Mouse (Mus musculus) CH12.LX (cell line): Measurements from ENCODE around the gene Rnaseh2c. TPM values are rescaled to one million over a fixed set of nuclear protein-coding genes. Genes with fewer than 3 reads are reported as not detected.

Experiments
- DNase-seq: peaks from one replicate; pipeline ENCODE4 v3.0.0-alpha.2; 2013; ENCODE audit errors: extremely low read depth
- H3K27ac ChIP-seq: 2 replicates; pipeline ENCODE4 v1.5.1; 2012; ENCODE audit warnings: low read depth, mild to moderate bottlenecking, control low read depth, moderate library complexity; ENCODE audit not compliant: insufficient read depth
- H3K27me3 ChIP-seq: replicated peaks from 2 replicates; pipeline ENCODE3; 2012; ENCODE audit warnings: inconsistent platforms
- H3K36me3 ChIP-seq, 2 experiments: replicated peaks in 1 of 2; 2 replicates each; pipeline versions ENCODE3 to v1.6.1; 2012; ENCODE audit warnings: inconsistent platforms in 1 of 2, low read length in 1 of 2, mild to moderate bottlenecking in 1 of 2, mixed read lengths in 1 of 2, moderate library complexity in 1 of 2; ENCODE audit not compliant: control insufficient read depth in 1 of 2, insufficient read depth in 1 of 2
- H3K4me1 ChIP-seq, 2 experiments: 2 replicates each; pipeline ENCODE4 v1.6.1; 2012; ENCODE audit warnings: inconsistent platforms in 1 of 2, moderate library complexity in 1 of 2; ENCODE audit not compliant: insufficient read depth in 2 of 2, control insufficient read depth in 1 of 2
- H3K4me2 ChIP-seq: 2 replicates; pipeline ENCODE4 v1.6.1; 2012; ENCODE audit warnings: low read depth, mild to moderate bottlenecking, control low read depth; ENCODE audit not compliant: poor library complexity, insufficient read depth, severe bottlenecking
- H3K4me3 ChIP-seq, 3 experiments: fragments of 150-350 bp in 1 of 3; sonication (generic) in 1 of 3; replicated peaks in 1 of 3; 2 replicates each; pipeline versions ENCODE3 to v1.5.1; 2011 to 2012; ENCODE audit warnings: low read depth in 2 of 3, low read length in 2 of 3, mild to moderate bottlenecking in 2 of 3, moderate library complexity in 2 of 3, control low read depth in 1 of 3, improper control_type of control experiment in 1 of 3, inconsistent platforms in 1 of 3, mixed read lengths in 1 of 3; ENCODE audit not compliant: poor library complexity in 1 of 3
- H3K79me2 ChIP-seq: replicated peaks from 2 replicates; pipeline ENCODE4 v1.6.1; 2012; ENCODE audit warnings: mild to moderate bottlenecking, moderate library complexity; ENCODE audit not compliant: control insufficient read depth, poor library complexity, insufficient read depth, severe bottlenecking; ENCODE audit errors: extremely low read depth
- H3K9ac ChIP-seq: 2 replicates; pipeline ENCODE4 v1.6.1; 2012; ENCODE audit warnings: low read depth, mild to moderate bottlenecking, control low read depth, moderate library complexity; ENCODE audit not compliant: insufficient read depth
- H3K9me3 ChIP-seq: replicated peaks from 2 replicates; pipeline ENCODE3; 2012; ENCODE audit warnings: low read length, inconsistent platforms, mixed read lengths
- BHLHE40 ChIP-seq: IDR thresholded peaks from 2 replicates; pipeline ENCODE4 v1.6.1; 2011; ENCODE audit warnings: mild to moderate bottlenecking, low read depth, low read length, improper control_type of control experiment
- E2F4 ChIP-seq: IDR thresholded peaks from 2 replicates; pipeline ENCODE4 v1.6.1; 2011; ENCODE audit warnings: low read depth, low read length, improper control_type of control experiment; ENCODE audit not compliant: insufficient replicate concordance
- ELF1 ChIP-seq: IDR thresholded peaks from 2 replicates; pipeline ENCODE4 v1.6.1; 2014; ENCODE audit warnings: low read depth, mild to moderate bottlenecking, inconsistent platforms, low read length, improper control_type of control experiment
- ETS1 ChIP-seq: conservative IDR thresholded peaks from 2 replicates; pipeline ENCODE4 v1.6.1; 2012; ENCODE audit warnings: low read depth, mild to moderate bottlenecking, inconsistent platforms, low read length, improper control_type of control experiment, moderate library complexity
- IRF4 ChIP-seq: IDR thresholded peaks from 2 replicates; pipeline ENCODE4 v1.6.1; 2014; ENCODE audit warnings: low read depth, mild to moderate bottlenecking, inconsistent platforms, low read length, improper control_type of control experiment
- JUND ChIP-seq: conservative IDR thresholded peaks from 2 replicates; pipeline ENCODE4 v1.6.1; 2011; ENCODE audit warnings: low read depth, low read length, improper control_type of control experiment
- MAX ChIP-seq: IDR thresholded peaks from 2 replicates; pipeline ENCODE4 v1.6.1; 2011; ENCODE audit warnings: low read length, improper control_type of control experiment
- MYC ChIP-seq: IDR thresholded peaks from 2 replicates; pipeline ENCODE4 v1.6.1; 2011; ENCODE audit warnings: low read depth, mild to moderate bottlenecking, improper control_type of control experiment, low read length
- NRF1 ChIP-seq: IDR thresholded peaks from 2 replicates; pipeline ENCODE4 v1.6.1; 2014; ENCODE audit warnings: low read depth, mild to moderate bottlenecking, inconsistent platforms, low read length, improper control_type of control experiment, moderate library complexity
- POLR2A ChIP-seq: IDR thresholded peaks from 2 replicates; pipeline ENCODE4 v1.6.1; 2011; ENCODE audit warnings: low read depth, mild to moderate bottlenecking, improper control_type of control experiment, low read length
- POLR2AphosphoS2 ChIP-seq: IDR thresholded peaks from 2 replicates; pipeline ENCODE4 v1.6.1; 2011; ENCODE audit warnings: low read depth, low read length, improper control_type of control experiment
- RCOR1 ChIP-seq: conservative IDR thresholded peaks from 2 replicates; pipeline ENCODE4 v1.6.1; 2012; ENCODE audit warnings: low read depth, mild to moderate bottlenecking, inconsistent platforms, low read length, improper control_type of control experiment
- SIN3A ChIP-seq: IDR thresholded peaks from 2 replicates; pipeline ENCODE4 v1.6.1; 2012; ENCODE audit warnings: low read length, improper control_type of control experiment, inconsistent platforms
- SMC3 ChIP-seq: IDR thresholded peaks from 2 replicates; pipeline ENCODE4 v1.6.1; 2011; ENCODE audit warnings: low read depth, low read length, improper control_type of control experiment
- TBP ChIP-seq: conservative IDR thresholded peaks from 2 replicates; pipeline ENCODE4 v1.6.1; 2011; ENCODE audit warnings: low read depth, low read length, improper control_type of control experiment
- ZC3H11A ChIP-seq: IDR thresholded peaks from 2 replicates; pipeline ENCODE4 v1.6.1; 2012; ENCODE audit warnings: low read depth, mild to moderate bottlenecking, inconsistent platforms, low read length, improper control_type of control experiment
- ZNF384 ChIP-seq: IDR thresholded peaks from 2 replicates; pipeline ENCODE4 v1.6.1; 2012; ENCODE audit warnings: low read depth, low read length, improper control_type of control experiment, inconsistent platforms
- dilution Hi-C: fragments of 300-500 bp; cut with MboI; formaldehyde crosslinking; loops from 2 replicates; pipeline ENCODE4 v1.14.3; 2020; ENCODE audit warnings: low sequenced_read_pairs; ENCODE audit not compliant: extremely low pct_unique_long_range_greater_than_20kb, extremely low pct_ligation_motif_present
- in situ Hi-C: fragments of 300-500 bp; cut with MboI; formaldehyde crosslinking; loops from 3 replicates; pipeline ENCODE4 v1.14.3; 2019; ENCODE audit warnings: low sequenced_read_pairs, low pct_ligation_motif_present, low pct_unique_long_range_greater_than_20kb, mixed read lengths
- polyA plus RNA-seq: library from polyadenylated mRNA; unstranded; fragments of >175 nt; gene quantifications from 2 replicates; pipeline ENCODE4 v1.2.1, GENCODE M21; 2012; ENCODE audit warnings: low read depth; ENCODE audit not compliant: insufficient read length
- total RNA-seq, 2 experiments: library from RNA; depleted of rRNA; stranded (reverse); fragments of 300-350 nt in 1 of 2; fragments of >200 nt in 1 of 2; gene quantifications; 2 replicates each; pipeline ENCODE4 v1.2.3; 2012 to 2014

Rnaseh2c gene
- total and polyA plus RNA-seq, 3 experiments, result 54.2 to 124 (median 79.0) TPM

GRCm38 (mm10) chr19:5620007-5620406, 18.3 kb downstream of the Rnaseh2c start:
- dilution Hi-C loops, result no loop called here
- no peaks in the 10 kb centered on the region for H3K4me1 ChIP-seq
- DNase-seq, result no peak

GRCm38 (mm10) chr19:5621884-5622283, 20.2 kb downstream of the Rnaseh2c start:
- H3K36me3 ChIP-seq, result no peaks in the 10 kb centered on the region
- no peaks in the 10 kb centered on the region for H3K27me3 ChIP-seq
- no peaks in the 10 kb centered on the region for H3K79me2 ChIP-seq
- no peak for DNase-seq
- TF ChIP-seq POLR2AphosphoS2 (no peak), ELF1 (no peak), ETS1 (no peak), ZC3H11A (no peak), MAX (no peak), SMC3 (no peak), TBP (no peak), RCOR1 (no peak)
- no peak overlapping the region for H3K4me3 ChIP-seq
- H3K27ac ChIP-seq, result no peak overlapping the region
- H3K9ac ChIP-seq, result no peak overlapping the region
- H3K4me1 ChIP-seq, result peaks cover 0 to 4% of the 10 kb centered on the region in 2 experiments; a peak in 1 of 4 replicates
- no peaks in the 10 kb centered on the region for H3K9me3 ChIP-seq
- in situ Hi-C loops, result no loop called here
- no peak overlapping the region for H3K4me2 ChIP-seq
- dilution Hi-C loops, result no loop called here

More at GRCm38 (mm10) chr19:5620007-5620406, 18.3 kb downstream of the Rnaseh2c start:
- Histone ChIP-seq H3K79me2 (no peaks in the 10 kb centered on the region), H3K27me3 (no peaks in the 10 kb centered on the region), H3K4me2 (no peak overlapping the region), H3K4me3 (no peak overlapping the region), H3K9ac (no peak overlapping the region), H3K27ac (no peak overlapping the region), H3K36me3 (no peaks in the 10 kb centered on the region), H3K9me3 (no peaks in the 10 kb centered on the region)
- TF ChIP-seq SIN3A (no peak), SMC3 (no peak), E2F4 (no peak), POLR2A (no peak), MYC (no peak), ZNF384 (no peak), BHLHE40 (no peak), JUND (no peak), NRF1 (no peak), IRF4 (no peak), ZC3H11A (no peak)
- in situ Hi-C loops, result no loop called here
